Mouse (Mus musculus): ENCODE results near the gene Gm20388. TPM values are rescaled to one million over a fixed set of nuclear protein-coding genes. Genes with fewer than 3 reads are reported as not detected.

Gm20388 gene
- polyA plus RNA-seq, 1 experiment, result 0.36 TPM

- TF ChIP-seq TAL1 (IDR thresholded peaks at IDR 0.05; ENCODE audit: low read length), result no peak
- Histone ChIP-seq H3K27me3 (ENCODE audit: control insufficient read depth) (no peaks in the 10 kb centered on the region), H3K4me1 (ENCODE audit: control insufficient read depth) (no peaks in the 10 kb centered on the region), H3K4me3 (replicated peaks) (no peak overlapping the region), H3K36me3 (ENCODE audit: control insufficient read depth) (no peaks in the 10 kb centered on the region), H3K9me3 (ENCODE audit: control insufficient read depth, low read length) (no peaks in the 10 kb centered on the region)
These were observed 3799.7 kb downstream of the Gm20388 start for GRCm38 (mm10) chr8:123710335-123710734.

GRCm38 (mm10) chr8:123714451-123714850 lies 3803.8 kb downstream of the Gm20388 start:
- Histone ChIP-seq H3K27me3 (ENCODE audit: control insufficient read depth) (no peaks in the 10 kb centered on the region), H3K4me3 (replicated peaks) (no peak overlapping the region), H3K9me3 (ENCODE audit: control insufficient read depth, low read length) (no peaks in the 10 kb centered on the region), H3K4me1 (ENCODE audit: control insufficient read depth) (peaks cover 2% of the 10 kb centered on the region), H3K36me3 (ENCODE audit: control insufficient read depth) (no peaks in the 10 kb centered on the region)
- TF ChIP-seq GATA1 (IDR thresholded peaks at IDR 0.05; ENCODE audit: low read length) (no peak), TAL1 (IDR thresholded peaks at IDR 0.05; ENCODE audit: low read length) (no peak)

- no peak for TF ChIP-seq TAL1 (IDR thresholded peaks at IDR 0.05; ENCODE audit: low read length)
- no peak for TF ChIP-seq GATA1 (IDR thresholded peaks at IDR 0.05; ENCODE audit: low read length)
- Histone ChIP-seq H3K36me3 (ENCODE audit: control insufficient read depth) (no peaks in the 10 kb centered on the region), H3K4me3 (replicated peaks) (no peak overlapping the region), H3K4me1 (ENCODE audit: control insufficient read depth) (peaks cover 14% of the 10 kb centered on the region), H3K27me3 (ENCODE audit: control insufficient read depth) (no peaks in the 10 kb centered on the region), H3K9me3 (ENCODE audit: control insufficient read depth, low read length) (no peaks in the 10 kb centered on the region)
These were observed 3805.4 kb downstream of the Gm20388 start for GRCm38 (mm10) chr8:123715916-123716592.

- TF ChIP-seq TAL1 (IDR thresholded peaks at IDR 0.05; ENCODE audit: low read length) (no peak), GATA1 (IDR thresholded peaks at IDR 0.05; ENCODE audit: low read length) (no peak)
- Histone ChIP-seq H3K4me1 (ENCODE audit: control insufficient read depth) (peaks cover 24% of the 10 kb centered on the region), H3K27me3 (ENCODE audit: control insufficient read depth) (no peaks in the 10 kb centered on the region)
These were observed 3806.5 kb downstream of the Gm20388 start for GRCm38 (mm10) chr8:123717104-123717503.

GRCm38 (mm10) chr8:123717516-123718490 lies 3807.2 kb downstream of the Gm20388 start:
- TF ChIP-seq GATA1 (IDR thresholded peaks at IDR 0.05; ENCODE audit: low read length) (no peak), TAL1 (IDR thresholded peaks at IDR 0.05; ENCODE audit: low read length) (no peak)
- no peaks in the 10 kb centered on the region for H3K27me3 ChIP-seq (ENCODE audit: control insufficient read depth)
- H3K4me3 ChIP-seq (replicated peaks), result no peak overlapping the region
- peaks cover 31% of the 10 kb centered on the region for H3K4me1 ChIP-seq (ENCODE audit: control insufficient read depth)
- H3K9me3 ChIP-seq (ENCODE audit: control insufficient read depth, low read length), result no peaks in the 10 kb centered on the region
- H3K36me3 ChIP-seq (ENCODE audit: control insufficient read depth), result no peaks in the 10 kb centered on the region

More at GRCm38 (mm10) chr8:123717104-123717503, 3806.5 kb downstream of the Gm20388 start:
- H3K36me3 ChIP-seq (ENCODE audit: control insufficient read depth), result no peaks in the 10 kb centered on the region
- H3K9me3 ChIP-seq (ENCODE audit: control insufficient read depth, low read length), result no peaks in the 10 kb centered on the region
- no peak overlapping the region for H3K4me3 ChIP-seq (replicated peaks)

- Histone ChIP-seq H3K27me3 (ENCODE audit: control insufficient read depth) (no peaks in the 10 kb centered on the region), H3K4me3 (replicated peaks) (no peak overlapping the region), H3K36me3 (ENCODE audit: control insufficient read depth) (no peaks in the 10 kb centered on the region), H3K9me3 (ENCODE audit: control insufficient read depth, low read length) (no peaks in the 10 kb centered on the region), H3K4me1 (ENCODE audit: control insufficient read depth) (peaks cover 32% of the 10 kb centered on the region)
- TF ChIP-seq TAL1 (IDR thresholded peaks at IDR 0.05; ENCODE audit: low read length) (no peak), GATA1 (IDR thresholded peaks at IDR 0.05; ENCODE audit: low read length) (no peak)
These were observed 3808.1 kb downstream of the Gm20388 start for GRCm38 (mm10) chr8:123718752-123719151.

- H3K4me3 ChIP-seq (replicated peaks), result no peak overlapping the region
- no peak for TF ChIP-seq TAL1 (IDR thresholded peaks at IDR 0.05; ENCODE audit: low read length)
- no peak for TF ChIP-seq GATA1 (IDR thresholded peaks at IDR 0.05; ENCODE audit: low read length)
- no peaks in the 10 kb centered on the region for H3K9me3 ChIP-seq (ENCODE audit: control insufficient read depth, low read length)
- H3K36me3 ChIP-seq (ENCODE audit: control insufficient read depth), result no peaks in the 10 kb centered on the region
- H3K27me3 ChIP-seq (ENCODE audit: control insufficient read depth), result no peaks in the 10 kb centered on the region
- H3K4me1 ChIP-seq (ENCODE audit: control insufficient read depth), result peaks cover 32% of the 10 kb centered on the region
These were observed 3808.6 kb downstream of the Gm20388 start for GRCm38 (mm10) chr8:123719280-123719679.

- TF ChIP-seq GATA1 (IDR thresholded peaks at IDR 0.05; ENCODE audit: low read length), result no peak
- no peak for TF ChIP-seq TAL1 (IDR thresholded peaks at IDR 0.05; ENCODE audit: low read length)
- Histone ChIP-seq H3K4me3 (replicated peaks) (no peak overlapping the region), H3K9me3 (ENCODE audit: control insufficient read depth, low read length) (no peaks in the 10 kb centered on the region), H3K27me3 (ENCODE audit: control insufficient read depth) (no peaks in the 10 kb centered on the region), H3K4me1 (ENCODE audit: control insufficient read depth) (peaks cover 32% of the 10 kb centered on the region), H3K36me3 (ENCODE audit: control insufficient read depth) (no peaks in the 10 kb centered on the region)
These were observed 3809.2 kb downstream of the Gm20388 start for GRCm38 (mm10) chr8:123719811-123720210.

GRCm38 (mm10) chr8:123720471-123721001 lies 3809.9 kb downstream of the Gm20388 start:
- no peak for TF ChIP-seq TAL1 (IDR thresholded peaks at IDR 0.05; ENCODE audit: low read length)
- no peak for TF ChIP-seq GATA1 (IDR thresholded peaks at IDR 0.05; ENCODE audit: low read length)
- H3K4me1 ChIP-seq (ENCODE audit: control insufficient read depth), result peaks cover 32% of the 10 kb centered on the region
- H3K27me3 ChIP-seq (ENCODE audit: control insufficient read depth), result no peaks in the 10 kb centered on the region
- H3K36me3 ChIP-seq (ENCODE audit: control insufficient read depth), result no peaks in the 10 kb centered on the region
- H3K4me3 ChIP-seq (replicated peaks), result no peak overlapping the region
- H3K9me3 ChIP-seq (ENCODE audit: control insufficient read depth, low read length), result no peaks in the 10 kb centered on the region

Measured in erythroblast, embryonic 14.5 days (primary cell).